Mouse (Mus musculus): Measurements from ENCODE around the gene Arhgap33. TPM values are rescaled to one million over a fixed set of nuclear protein-coding genes. Genes with fewer than 3 reads are reported as not detected.

The Arhgap33 gene
- total RNA-seq (2022), result 100 to 1,000 TPM in 3 of 4 experiments, 10 to 100 TPM in 1; 99.8 to 118 (median 110) TPM

GRCm38 (mm10) chr7:30534633-30535577, at the start of gene Arhgap33:
Gene Arhgap33 (minus strand): TSS chr7:30535060.
- peak; percentile 95 to 96 for DNase-seq (ENCODE audit: low spot score in 2 of 2)

GRCm38 (mm10) chr7:30584339-30584738, 49.5 kb upstream of the Arhgap33 start:
- DNase-seq (ENCODE audit: low spot score in 2 of 2), result no peak

DNA sequence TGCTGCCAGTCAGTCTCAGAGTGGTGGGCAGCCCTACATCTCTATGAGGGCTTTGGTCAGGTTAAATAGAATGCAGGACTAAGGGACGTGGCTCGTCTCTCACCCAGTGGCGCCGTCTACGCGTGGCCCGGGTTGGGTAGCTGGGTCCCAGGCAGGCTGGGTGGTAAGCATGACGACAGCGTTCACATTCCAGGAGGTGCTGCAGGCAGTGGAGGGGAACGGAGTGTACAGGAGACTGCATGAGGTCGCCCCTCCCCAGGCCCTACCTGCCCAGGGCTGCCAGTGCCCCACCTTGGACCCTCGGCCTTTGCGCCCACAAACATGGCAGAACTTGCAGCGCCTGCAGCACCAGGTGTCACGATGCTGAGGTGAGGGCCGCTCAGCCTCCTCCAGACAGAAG, 46.7 kb upstream of the Arhgap33 start:
- no peak for DNase-seq (ENCODE audit: low spot score in 2 of 2)

- DNase-seq (ENCODE audit: low spot score in 2 of 2), result no peak
These were observed 45.1 kb upstream of the Arhgap33 start for GRCm38 (mm10) chr7:30579950-30580349.

- no peak for DNase-seq (ENCODE audit: low spot score in 2 of 2)
These were observed 38.1 kb upstream of the Arhgap33 start for GRCm38 (mm10) chr7:30572969-30573368.

- no peak for DNase-seq (ENCODE audit: low spot score in 2 of 2)
These were observed 37.5 kb upstream of the Arhgap33 start for GRCm38 (mm10) chr7:30572389-30572788.

DNA sequence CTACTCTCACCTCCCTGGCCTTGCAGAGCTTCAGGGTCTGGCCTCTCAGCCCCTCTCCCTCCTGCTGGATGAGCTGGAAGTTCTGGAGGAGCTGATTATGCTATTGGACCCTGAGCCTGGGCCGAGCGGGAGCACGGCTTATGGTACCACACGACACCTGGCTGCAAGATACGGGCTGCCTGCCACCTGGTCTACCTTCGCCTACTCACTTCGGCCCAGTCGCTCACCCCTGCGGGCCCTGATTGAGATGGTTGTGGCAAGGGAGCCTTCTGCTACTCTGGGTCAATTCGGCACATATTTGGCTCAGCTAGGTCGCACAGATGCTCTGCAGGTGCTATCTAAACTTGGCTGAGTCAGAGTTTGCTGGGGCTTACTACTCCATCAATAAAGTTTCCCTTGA, 32.7 kb upstream of the Arhgap33 start:
- no peak for DNase-seq (ENCODE audit: low spot score in 2 of 2)

DNA sequence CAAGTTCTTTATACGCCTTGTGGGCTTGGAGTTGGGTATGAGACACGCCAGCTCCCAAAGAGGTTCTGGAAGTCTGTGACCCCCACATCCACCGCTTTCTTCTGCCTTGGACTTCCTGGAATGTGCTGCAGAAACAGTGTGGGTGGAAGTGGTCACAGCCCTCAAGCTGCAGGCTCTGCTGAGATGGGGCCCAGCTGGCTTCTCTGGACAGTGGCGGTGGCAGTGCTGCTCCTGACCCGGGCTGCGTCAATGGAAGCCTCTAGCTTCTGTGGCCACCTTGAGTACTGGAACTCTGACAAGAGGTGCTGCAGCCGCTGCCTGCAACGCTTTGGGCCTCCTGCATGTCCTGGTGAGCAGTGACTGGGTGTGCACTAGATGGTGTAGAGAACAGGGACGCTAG, 31.2 kb upstream of the Arhgap33 start:
- no peak for DNase-seq (ENCODE audit: low spot score in 2 of 2)

DNA sequence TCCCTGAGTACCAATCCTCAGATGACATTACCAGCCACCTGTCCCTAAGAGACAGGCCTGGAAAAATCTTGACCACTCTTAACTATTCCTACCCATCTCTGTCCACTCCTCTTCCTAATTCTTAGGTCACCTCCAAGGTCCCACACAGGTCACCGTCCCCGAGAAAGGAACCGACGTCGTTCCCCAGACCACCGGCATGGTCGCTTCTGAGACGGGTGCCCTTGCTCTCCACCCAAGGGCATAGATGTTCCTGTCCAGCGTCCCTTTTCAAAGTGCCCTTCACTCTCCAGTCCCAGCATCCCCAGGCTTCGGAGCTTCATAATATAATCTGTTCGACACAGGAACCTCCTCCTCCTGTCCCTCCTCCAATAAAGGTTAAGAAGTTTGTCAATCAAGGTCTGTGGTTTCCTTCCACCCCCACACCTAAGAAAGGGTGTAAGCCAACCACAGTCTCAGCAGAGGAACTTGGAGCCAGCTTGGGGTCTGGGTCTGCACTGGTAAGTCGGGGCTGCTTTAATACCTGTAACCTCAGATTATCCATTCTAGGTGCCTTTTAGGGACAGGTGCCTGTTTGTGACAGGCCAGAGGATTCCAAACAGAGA, 30.2 kb upstream of the Arhgap33 start, which contains the start of gene Igflr1:
Gene Igflr1, plus strand, starts transcription at position 458 of the 602 bp plus-strand sequence.
- no peak for DNase-seq (ENCODE audit: low spot score in 2 of 2)

DNA sequence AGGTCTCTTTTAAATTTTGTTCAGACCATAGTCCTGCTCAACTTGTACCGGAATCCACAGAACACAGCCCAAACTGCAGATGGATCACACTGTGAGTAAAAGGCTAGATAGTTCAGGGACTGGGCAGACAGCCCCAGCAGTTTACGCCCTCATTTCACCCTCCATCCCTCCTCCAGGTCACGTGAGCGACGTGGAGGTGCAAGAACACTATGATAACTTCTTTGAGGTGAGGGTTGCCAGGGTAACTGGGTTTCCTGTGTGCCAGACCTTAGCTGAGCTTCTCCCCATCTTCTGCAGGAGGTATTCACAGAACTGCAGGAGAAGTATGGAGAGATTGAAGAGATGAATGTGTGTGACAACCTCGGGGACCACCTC, 29.0 kb upstream of the Arhgap33 start:
- no peak for DNase-seq (ENCODE audit: low spot score in 2 of 2)

DNA sequence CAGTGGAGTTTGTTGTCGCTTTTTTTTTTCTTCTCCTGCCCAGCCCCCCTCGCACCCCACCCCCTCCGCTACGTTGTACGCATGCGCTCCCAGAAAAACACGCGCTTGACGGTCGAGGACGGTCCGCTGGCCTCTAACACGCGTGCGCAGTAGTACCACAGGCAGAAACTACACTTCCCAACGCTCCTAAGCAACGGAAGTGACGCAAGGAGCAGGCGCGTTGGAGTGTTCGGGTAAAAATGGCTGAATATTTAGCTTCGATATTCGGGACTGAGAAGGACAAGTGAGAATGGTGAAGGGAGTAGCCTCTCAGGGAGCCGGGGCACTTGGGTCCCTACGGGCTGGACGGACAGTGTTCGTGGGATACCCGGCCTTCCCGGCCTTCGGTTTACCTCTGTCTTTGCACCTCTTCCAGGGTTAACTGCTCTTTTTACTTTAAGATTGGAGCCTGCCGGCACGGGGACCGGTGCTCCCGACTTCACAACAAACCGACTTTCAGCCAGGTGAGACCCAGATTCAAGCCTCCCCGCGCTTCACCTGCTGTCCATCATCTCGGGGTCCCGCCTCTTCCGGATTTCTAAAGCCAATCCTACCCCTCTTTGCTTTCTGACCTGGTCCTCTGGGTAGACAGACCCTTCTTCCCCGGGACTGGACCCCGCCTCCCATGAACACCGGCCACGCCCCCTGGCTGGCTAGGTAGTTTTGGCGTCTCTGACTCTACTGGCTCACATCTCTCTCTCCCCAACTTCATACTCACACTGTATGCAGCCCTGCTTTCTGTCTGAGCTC, 28.5 kb upstream of the Arhgap33 start, which contains the start of the genes U2af1l4, Gm49396 and Psenen:
Gene U2af1l4, plus strand, starts transcription at position 185 of the 789 bp plus-strand sequence.
Gene Gm49396, plus strand, starts transcription at position 228 of the 789 bp plus-strand sequence.
Gene Psenen, minus strand, starts transcription at position 511 of the 789 bp plus-strand sequence.
- DNase-seq (ENCODE audit: low spot score in 2 of 2), result peak; percentile 96

GRCm38 (mm10) chr7:30562526-30563116, 27.8 kb upstream of the Arhgap33 start:
- peak in 1 of 2 experiments; percentile 44 for DNase-seq (ENCODE audit: low spot score in 2 of 2)

DNA sequence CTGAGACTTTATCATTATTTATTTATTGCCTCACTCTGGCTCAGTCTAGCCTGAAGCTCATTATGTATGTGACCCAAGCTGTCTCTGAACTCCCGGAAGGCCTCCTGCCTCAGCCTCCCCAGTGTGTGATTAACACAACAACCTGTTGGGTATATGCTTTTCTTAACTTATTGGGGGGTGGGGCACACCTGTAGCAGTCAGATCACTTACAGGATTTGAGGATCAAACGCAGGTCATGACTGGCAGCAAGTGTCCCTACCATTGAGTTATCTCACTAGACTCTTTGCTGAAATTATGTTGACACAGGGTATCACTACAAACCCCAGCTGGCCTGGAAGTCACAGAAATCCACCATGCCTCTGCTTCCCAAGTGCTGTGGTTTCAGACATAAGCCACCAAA, 25.4 kb upstream of the Arhgap33 start:
- DNase-seq (ENCODE audit: low spot score in 2 of 2), result no peak

DNA sequence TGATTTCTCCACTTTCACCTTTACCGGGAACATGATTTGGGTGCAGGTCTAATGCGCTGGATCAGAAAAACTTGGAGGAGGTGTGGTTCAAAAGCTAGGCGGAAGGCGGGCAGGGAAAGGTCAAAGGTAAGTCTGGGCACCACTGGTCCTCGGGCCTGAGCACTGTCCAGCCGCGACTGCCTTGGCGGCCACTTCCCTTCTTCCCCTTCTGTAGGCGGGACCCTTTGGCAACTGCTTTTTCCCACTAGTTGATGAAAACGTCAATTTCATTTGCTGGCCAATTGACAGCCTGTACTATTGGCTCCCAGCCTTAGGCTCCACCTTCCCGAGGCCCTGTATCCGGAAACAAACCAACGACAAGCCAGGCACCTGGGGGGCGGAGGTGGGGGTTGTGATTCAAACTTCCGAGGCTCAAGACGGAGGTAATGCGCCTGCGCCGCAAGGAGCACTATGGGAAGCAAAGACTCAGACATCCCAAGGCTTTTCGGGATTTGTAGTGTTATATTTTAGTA, 24.6 kb upstream of the Arhgap33 start, which contains the start of gene Lin37:
Gene Lin37, minus strand, starts transcription at position 396 of the 512 bp plus-strand sequence.
- DNase-seq (ENCODE audit: low spot score in 2 of 2), result peak; percentile 99

DNA sequence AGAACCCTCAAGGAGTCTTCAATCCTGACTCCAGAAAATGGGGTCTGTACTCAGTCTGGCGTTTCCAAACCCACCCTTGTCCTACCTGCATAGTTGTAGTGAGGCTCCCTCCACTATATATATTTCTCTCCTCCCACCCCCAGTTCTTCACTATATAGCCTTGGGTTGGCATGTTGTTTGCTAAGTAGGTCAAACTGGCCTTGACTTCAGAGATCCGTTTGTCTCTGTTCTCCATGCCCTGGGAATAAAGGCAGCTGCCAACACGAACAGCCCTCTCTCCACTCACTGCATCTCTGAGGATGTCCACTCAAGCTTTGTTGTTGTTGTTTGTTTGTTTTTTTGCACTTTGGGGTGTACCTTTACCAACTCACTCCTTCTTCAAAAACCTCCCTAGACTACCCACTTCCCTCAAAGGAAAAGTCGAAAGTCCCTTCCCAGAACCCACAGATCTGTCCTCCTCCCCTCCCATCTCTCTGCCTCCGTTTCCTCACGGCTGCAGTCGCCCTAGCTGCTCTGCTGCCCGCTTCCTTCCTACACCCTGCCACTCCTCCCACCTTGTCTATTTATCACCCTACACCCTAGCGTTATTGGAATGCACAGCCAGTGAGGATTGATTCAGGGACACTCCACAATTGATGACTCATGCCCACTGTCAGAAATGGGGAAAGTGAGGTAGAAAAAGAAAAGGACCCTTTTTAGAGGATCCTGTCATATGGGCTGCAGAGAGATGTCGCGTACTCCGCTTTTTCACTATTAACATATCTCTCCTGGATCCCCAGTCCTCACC, 24.0 kb upstream of the Arhgap33 start:
- DNase-seq (ENCODE audit: low spot score in 2 of 2), result no peak

GRCm38 (mm10) chr7:30557901-30558514, 23.1 kb upstream of the Arhgap33 start:
- no peak for DNase-seq (ENCODE audit: low spot score in 2 of 2)

DNA sequence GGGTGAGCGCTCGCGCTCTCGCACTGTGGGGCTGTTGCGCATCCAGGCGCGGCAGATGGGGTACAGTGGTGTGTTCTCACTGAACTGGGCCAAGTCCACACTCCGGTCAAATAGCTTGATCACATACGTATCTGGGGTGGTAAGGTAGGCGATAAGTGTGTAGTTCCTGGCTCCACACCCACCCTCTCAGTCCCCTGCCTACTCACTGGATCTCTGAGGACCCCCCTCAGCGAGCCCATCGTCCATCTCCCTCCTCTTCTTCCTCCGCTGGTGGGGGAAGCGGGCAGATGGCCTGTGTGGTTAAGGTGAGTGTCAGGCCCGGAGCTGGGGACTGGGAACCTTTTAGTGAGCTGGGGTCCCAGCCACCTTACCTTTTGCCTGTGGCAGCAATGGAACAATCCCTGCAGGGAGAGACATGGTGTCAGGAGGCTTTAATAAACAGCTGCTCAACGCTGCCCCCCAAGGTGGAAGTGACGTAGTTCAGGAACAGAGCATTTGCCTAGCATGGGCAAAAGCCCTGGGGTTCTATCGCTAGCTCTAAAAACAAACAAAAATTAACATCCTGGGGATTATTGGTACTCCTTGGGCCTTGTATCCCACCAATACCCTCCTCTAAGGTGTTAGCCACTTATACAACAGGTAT, 22.2 kb upstream of the Arhgap33 start:
- DNase-seq (ENCODE audit: low spot score in 2 of 2), result no peak

DNA sequence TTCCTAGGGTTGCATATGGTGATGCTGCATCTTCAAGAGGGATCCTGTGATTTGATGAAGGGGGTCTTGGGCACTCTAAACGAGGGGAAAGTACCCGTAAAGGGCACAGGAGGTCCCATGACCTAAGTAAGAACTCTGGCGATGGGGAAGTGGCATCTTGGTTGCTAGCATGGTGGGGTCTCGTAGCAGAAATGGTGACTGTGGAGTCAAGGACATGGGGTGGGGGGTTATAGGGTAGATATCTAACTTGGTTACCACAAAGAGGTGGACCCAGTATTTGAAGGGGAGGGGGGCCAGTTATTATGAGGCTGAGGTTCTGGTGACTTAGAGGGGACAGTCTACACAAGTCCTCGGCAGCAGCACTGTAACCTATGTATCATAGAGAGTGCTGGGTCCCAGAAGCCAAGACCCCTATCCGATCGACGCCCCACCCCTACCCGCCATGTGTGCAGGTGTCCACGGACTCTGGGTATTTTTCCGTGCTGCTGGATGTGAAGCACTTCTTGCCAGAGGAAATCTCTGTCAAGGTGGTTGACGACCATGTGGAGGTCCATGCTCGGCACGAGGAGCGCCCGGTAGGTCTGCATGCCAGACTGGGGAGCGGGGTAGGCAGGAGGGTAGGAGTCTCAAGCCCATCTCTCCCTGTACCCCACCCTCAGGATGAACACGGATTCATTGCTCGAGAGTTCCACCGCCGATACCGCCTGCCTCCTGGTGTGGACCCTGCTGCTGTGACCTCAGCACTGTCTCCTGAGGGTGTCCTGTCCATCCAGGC, 19.1 kb upstream of the Arhgap33 start:
- no peak for DNase-seq (ENCODE audit: low spot score in 2 of 2)

All from layer of hippocampus, adult 8-10 months (tissue).